Mouse (Mus musculus): ENCODE results near the gene St6galnac1.
"Not testable (repeated sequence)": the region's sequence is repeated elsewhere in the genome, so short reads cannot be mapped to it uniquely, and the experiment has no call there.

DNA sequence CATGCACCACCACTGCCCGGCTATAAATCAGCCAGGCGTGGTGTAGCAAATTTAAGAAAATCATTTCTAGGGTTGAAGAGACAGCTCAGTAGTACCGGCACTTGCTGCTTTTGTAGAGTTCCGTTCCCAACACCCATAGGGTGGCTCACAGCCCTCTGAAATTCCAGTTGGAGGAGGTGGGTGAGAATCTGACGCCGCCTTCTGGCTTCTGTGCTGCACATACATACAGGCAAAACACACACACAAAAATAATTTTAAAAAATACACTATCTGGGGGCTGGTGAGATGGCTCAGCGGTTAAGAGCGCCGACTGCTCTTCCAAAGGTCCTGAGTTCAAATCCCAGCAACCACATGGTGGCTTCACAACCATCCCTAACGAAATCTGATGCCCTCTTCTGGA, 48.6 kb upstream of the St6galnac1 start:
- TF ChIP-seq CTCF (conservative IDR thresholded peaks at IDR 0.05; ENCODE audit: insufficient read depth, insufficient read length, low read depth, low read length); POLR2A (IDR thresholded peaks at IDR 0.05; ENCODE audit: low read depth, low read length): not testable (repeated sequence)

All from kidney, adult 2 months (tissue).